Mouse (Mus musculus) lung, embryonic 14.5 days (tissue): ENCODE measurements around the gene 2310034G01Rik. TPM values are rescaled to one million over a fixed set of nuclear protein-coding genes. Genes with fewer than 3 reads are reported as not detected.

ENCODE experiments used
- ATAC-seq: fragments of 200-750 bp; cut with Nextera tagmentation; 2 replicates; pipeline ENCODE4 v1.8.0; 2017; ENCODE audit warnings: mild to moderate bottlenecking, moderate TSS enrichment, moderate library complexity; ENCODE audit not compliant: insufficient read depth
- DNase-seq: peaks from one replicate; pipeline ENCODE4 v3.0.0-alpha.2; 2015
- H3K27ac ChIP-seq: fragments of 300-500 bp; sonication (generic); 2 replicates; pipeline ENCODE4 v1.5.1; 2014; ENCODE audit warnings: low read depth, mild to moderate bottlenecking, moderate library complexity
- H3K27me3 ChIP-seq: fragments of 300-500 bp; sonication (generic); 2 replicates; pipeline ENCODE4 v1.6.1; 2014; ENCODE audit warnings: low read length, control low read depth; ENCODE audit not compliant: insufficient read depth
- H3K36me3 ChIP-seq: fragments of 300-500 bp; sonication (generic); 2 replicates; pipeline ENCODE4 v1.6.1; 2014; ENCODE audit warnings: control low read depth; ENCODE audit not compliant: insufficient read depth
- H3K4me1 ChIP-seq: fragments of 300-500 bp; sonication (generic); 2 replicates; pipeline ENCODE4 v1.6.1; 2014; ENCODE audit warnings: antibody characterized with exemption, control low read depth; ENCODE audit not compliant: insufficient read depth
- H3K4me2 ChIP-seq: fragments of 300-500 bp; sonication (generic); 2 replicates; pipeline ENCODE4 v1.6.1; 2014; ENCODE audit warnings: mild to moderate bottlenecking
- H3K4me3 ChIP-seq: fragments of 300-500 bp; sonication (generic); 2 replicates; pipeline ENCODE4 v1.5.1; 2014; ENCODE audit warnings: low read depth, low read length
- H3K9ac ChIP-seq: fragments of 300-500 bp; sonication (generic); 2 replicates; pipeline ENCODE4 v1.6.1; 2014
- H3K9me3 ChIP-seq: fragments of 300-500 bp; sonication (generic); 2 replicates; pipeline ENCODE4 v1.6.1; 2016; ENCODE audit warnings: low read depth, low read length, control low read depth
- CTCF ChIP-seq: IDR thresholded peaks from 2 replicates; pipeline ENCODE4 v1.5.1; 2016; ENCODE audit warnings: antibody characterized with exemption, low read depth
- WGBS: fragments of 180-500 bp; shearing (Covaris S2); extraction: QIAGEN DNeasy Blood & Tissue Kit; methylation state at CpG from one replicate; pipeline ENCODE4 v1.1.7; 2014; 5-methylcytosine and 5-hydroxymethylcytosine counted together
- polyA plus RNA-seq: library from polyadenylated mRNA; unstranded; fragments of >200 nt; fragmentation: Nextera tagmentation; extraction: Ambion mirVana; gene quantifications from 2 replicates; pipeline ENCODE4 v1.2.1, GENCODE M21; 2014

The 2310034G01Rik gene
- polyA plus RNA-seq, 1 experiment from 2014 or later: 1.1 TPM

- Histone ChIP-seq H3K27ac (no peak overlapping the region), H3K4me2 (no peak overlapping the region), H3K9me3 (no peaks in the 10 kb centered on the region), H3K4me3 (no peak overlapping the region), H3K9ac (no peak overlapping the region), H3K4me1 (peaks cover 13% of the 10 kb centered on the region), H3K27me3 (no peaks in the 10 kb centered on the region), H3K36me3 (peaks cover 20% of the 10 kb centered on the region)
- no peak for ATAC-seq
- 55% methylated on average over 7 of the region's 7 CpGs for WGBS
- TF ChIP-seq CTCF: no peak
- no peak for DNase-seq
These were observed 17.3 kb downstream of the 2310034G01Rik start for GRCm38 (mm10) chr19:46332721-46333339.

GRCm38 (mm10) chr19:46331936-46332335, 18.2 kb downstream of the 2310034G01Rik start:
- no peaks in the 10 kb centered on the region for H3K9me3 ChIP-seq
- DNase-seq (no peak), ATAC-seq (no peak)
- H3K4me3 ChIP-seq: no peak overlapping the region
- H3K36me3 ChIP-seq: peaks cover 20% of the 10 kb centered on the region
- no peak overlapping the region for H3K4me2 ChIP-seq
- H3K27me3 ChIP-seq: peaks cover 7% of the 10 kb centered on the region
- WGBS: 83% methylated on average over 3 of the region's 3 CpGs
- no peak overlapping the region for H3K9ac ChIP-seq
- H3K27ac ChIP-seq: no peak overlapping the region
- H3K4me1 ChIP-seq: peaks cover 17% of the 10 kb centered on the region
- no peak for TF ChIP-seq CTCF

- TF ChIP-seq CTCF: no peak
- Histone ChIP-seq H3K4me2 (no peak overlapping the region), H3K27ac (no peak overlapping the region), H3K9me3 (no peaks in the 10 kb centered on the region), H3K36me3 (peaks cover 20% of the 10 kb centered on the region), H3K4me3 (no peak overlapping the region), H3K27me3 (peaks cover 14% of the 10 kb centered on the region), H3K4me1 (peaks cover 17% of the 10 kb centered on the region), H3K9ac (no peak overlapping the region)
- WGBS: 93% methylated on average over 14 of the region's 14 CpGs
- ATAC-seq: no peak
- no peak for DNase-seq
These were observed 18.8 kb downstream of the 2310034G01Rik start for GRCm38 (mm10) chr19:46331326-46331725.

- ATAC-seq (no peak), DNase-seq (no peak)
- peaks cover 20% of the 10 kb centered on the region for H3K36me3 ChIP-seq
- H3K4me1 ChIP-seq: peaks cover 17% of the 10 kb centered on the region
- H3K27me3 ChIP-seq: peaks cover 20% of the 10 kb centered on the region
- no peak overlapping the region for H3K4me3 ChIP-seq
- WGBS: 88% methylated on average over 12 of the region's 12 CpGs
- no peak for TF ChIP-seq CTCF
- no peak overlapping the region for H3K4me2 ChIP-seq
- no peak overlapping the region for H3K9ac ChIP-seq
- H3K27ac ChIP-seq: no peak overlapping the region
- H3K9me3 ChIP-seq: no peaks in the 10 kb centered on the region
These were observed 19.4 kb downstream of the 2310034G01Rik start for GRCm38 (mm10) chr19:46330696-46331095.

GRCm38 (mm10) chr19:46329951-46330350, 20.2 kb downstream of the 2310034G01Rik start:
- H3K27ac ChIP-seq: no peak overlapping the region
- H3K4me3 ChIP-seq: 0 out of 2 replicates have a peak overlapping the region, but pooled peaks have one; percentile 74
- no peak overlapping the region for H3K9ac ChIP-seq
- peaks cover 27% of the 10 kb centered on the region for H3K27me3 ChIP-seq
- peak overlapping the region; percentile 100 for H3K4me2 ChIP-seq
- 5% methylated on average over 16 of the region's 16 CpGs for whole genome bisulfite sequencing
- peaks cover 20% of the 10 kb centered on the region for H3K36me3 ChIP-seq
- H3K4me1 ChIP-seq: peaks cover 17% of the 10 kb centered on the region
- peak; percentile 89 for DNase-seq
- no peaks in the 10 kb centered on the region for H3K9me3 ChIP-seq
- TF ChIP-seq CTCF: peak; percentile 93
- ATAC-seq: peak; percentile 47

- TF ChIP-seq CTCF: no peak
- Histone ChIP-seq H3K36me3 (peaks cover 20% of the 10 kb centered on the region), H3K4me2 (peak overlapping the region; percentile 100), H3K4me3 (peak overlapping the region; percentile 74), H3K9me3 (no peaks in the 10 kb centered on the region), H3K27me3 (peaks cover 35% of the 10 kb centered on the region), H3K27ac (peak overlapping the region; percentile 81; the same call in 1 of the 2 replicates), H3K4me1 (peaks cover 17% of the 10 kb centered on the region), H3K9ac (peak overlapping the region; percentile 62)
- DNase-seq (no peak), ATAC-seq (peak; percentile 4)
- 2% methylated on average over 43 of the region's 54 CpGs for WGBS
These were observed 21.0 kb downstream of the 2310034G01Rik start for GRCm38 (mm10) chr19:46329031-46329641.
